In the genomic region with DNA sequence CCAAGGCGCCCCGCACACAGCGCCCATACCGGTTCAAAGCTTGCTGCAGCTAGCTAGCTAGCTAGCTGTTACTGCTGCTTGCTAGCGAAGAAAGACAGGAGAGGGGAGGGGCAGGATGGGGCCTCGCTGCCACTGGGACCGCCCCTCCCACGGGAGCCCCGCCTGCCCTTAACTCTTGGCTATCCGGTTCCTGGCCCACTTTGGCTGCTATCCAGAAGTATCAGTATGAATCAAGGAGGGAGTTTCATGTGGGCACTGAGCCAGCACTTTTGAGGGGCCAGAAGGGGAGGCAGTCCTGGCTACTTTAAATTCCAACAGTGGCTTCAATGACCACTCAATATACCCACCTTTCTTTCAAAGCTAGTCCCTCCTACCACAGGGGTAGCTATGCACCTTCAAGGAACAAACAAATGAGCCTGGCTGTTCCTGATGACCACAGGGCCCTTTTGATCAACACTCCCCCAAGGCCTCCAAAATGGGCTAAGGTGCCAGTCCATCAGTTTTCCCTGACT, we compare ENCODE assay signal across 8 mouse cellular contexts. TPM values are rescaled to one million over a fixed set of nuclear protein-coding genes. Genes with fewer than 3 reads are reported as not detected.
DNase-seq lines count a peak whose midpoint lies in the region; ATAC-seq lines count a peak whose summit lies in the region.
"Had no signal": no experiment of that assay in that cellular context is flagged by ENCODE, and none has a peak within 500 bp of the region (broad histone marks: within the 10 kb centered on the region; RNA-seq: fewer than 3 reads in every experiment).

No protein-coding gene starts in this region.

- H3K36me3 ChIP-seq in hindbrain, embryonic 13.5 days, result no peaks in the 10 kb centered on the region
- H3K36me3 ChIP-seq: liver, embryonic 13.5 days had no signal

- H3K9me3 ChIP-seq in hindbrain, embryonic 13.5 days, result no peaks in the 10 kb centered on the region
- H3K9me3 ChIP-seq: liver, embryonic 13.5 days had no signal

- peaks cover 86% of the 10 kb centered on the region for H3K4me1 ChIP-seq in hindbrain, embryonic 13.5 days (replicated peaks)

- H3K4me2 ChIP-seq in hindbrain, embryonic 13.5 days, result peak overlapping the region; percentile 37
- H3K4me2 ChIP-seq: liver, embryonic 13.5 days had no signal

- H3K4me3 ChIP-seq in hindbrain, embryonic 13.5 days, result peak overlapping the region; percentile 14
- H3K4me3 ChIP-seq: liver, embryonic 13.5 days had no signal

- peak; percentile 33 for DNase-seq in thymus, postnatal 14 days
- no peak for DNase-seq in thymus, postnatal 10 days (ENCODE audit: low spot score in 2 of 2)
- DNase-seq in cerebellum, postnatal 36 days, result peak; percentile 88 to 91
- peak; percentile 57 to 64 for DNase-seq in lung, adult 18-20 months
- peak; percentile 56 for DNase-seq in retina, embryonic 14.5 days (ENCODE audit: low spot score)
- DNase-seq in layer of hippocampus, adult 9-10 months (ENCODE audit: low spot score), result no peak
- DNase-seq: liver, embryonic 13.5 days had no signal

- under 1% methylated on average over 10 of the region's 10 CpGs for WGBS in hindbrain, embryonic 13.5 days

- ATAC-seq in hindbrain, embryonic 13.5 days (ENCODE audit: low FRiP score), result no peak

- H3K9ac ChIP-seq in hindbrain, embryonic 13.5 days, result peak overlapping the region; percentile 60
- H3K9ac ChIP-seq: liver, embryonic 13.5 days had no signal

- no peak overlapping the region for H3K27ac ChIP-seq in hindbrain, embryonic 13.5 days
- H3K27ac ChIP-seq: liver, embryonic 13.5 days had no signal

- peaks cover 15% of the 10 kb centered on the region; the same call in 1 of the 2 replicates for H3K27me3 ChIP-seq in hindbrain, embryonic 13.5 days

RNA-seq across cellular contexts. Expression of a gene that starts 37.2 kb away (rescaled TPM):
- polyA plus RNA-seq in hindbrain, embryonic 13.5 days (2015; fragmentation: Nextera tagmentation; extraction: Ambion mirVana), result 8.4 and 11.1 TPM in 2 replicates

RNA-seq across cellular contexts. Expression of a gene that starts 47.4 kb away (rescaled TPM):
- polyA plus RNA-seq in hindbrain, embryonic 13.5 days (2015; fragmentation: Nextera tagmentation; extraction: Ambion mirVana), result 18.6 and 24.2 TPM in 2 replicates

RNA-seq across cellular contexts. Expression of a gene that starts 55.5 kb away (rescaled TPM):
- 37.4 and 38.1 TPM in 2 replicates for polyA plus RNA-seq in hindbrain, embryonic 13.5 days (2015; fragmentation: Nextera tagmentation; extraction: Ambion mirVana)

RNA-seq across cellular contexts. Expression of a gene that starts 58.7 kb away (rescaled TPM):
- polyA plus RNA-seq in hindbrain, embryonic 13.5 days (2015; fragmentation: Nextera tagmentation; extraction: Ambion mirVana), result 154 and 185 TPM in 2 replicates

Comparison
In these comparisons a context has a peak if more than half of its experiments do, and no peak if none do; other contexts are left out.
1. DNase-seq: peak in thymus, postnatal 14 days (single experiment), cerebellum, postnatal 36 days (2 of 2), lung, adult 18-20 months (2 of 2) and retina, embryonic 14.5 days (single experiment); none in thymus, postnatal 10 days (0 of 2) and layer of hippocampus, adult 9-10 months (single experiment).